Mouse (Mus musculus): Measurements from ENCODE around the gene Suco.
A peak's percentile ranks its signal among the peaks of the same experiment; 100 is the strongest.

Gene Suco

GRCm38 (mm10) chr1:161791854-161792686 is 84.4 kb downstream of the Suco start:
- no peak for DNase-seq (ENCODE audit: low read depth, low spot score)

GRCm38 (mm10) chr1:161788339-161788738 is 88.1 kb downstream of the Suco start, which contains the start of gene Fasl:
TSS of gene Fasl (minus strand) at chr1:161788495.
- DNase-seq (ENCODE audit: low read depth, low spot score), result peak; percentile 86

- no peak for DNase-seq (ENCODE audit: low read depth, low spot score)
Measured at GRCm38 (mm10) chr1:161782725-161783124, 93.8 kb downstream of the Suco start.

- no peak for DNase-seq (ENCODE audit: low read depth, low spot score)
Measured at GRCm38 (mm10) chr1:161781594-161781993, 94.9 kb downstream of the Suco start.

- peak; percentile 52 for DNase-seq (ENCODE audit: low read depth, low spot score)
Measured at GRCm38 (mm10) chr1:161779057-161779456, 97.4 kb downstream of the Suco start.

- DNase-seq (ENCODE audit: low read depth, low spot score), result peak; percentile 67
Measured at GRCm38 (mm10) chr1:161775151-161775550, 101.3 kb downstream of the Suco start.

GRCm38 (mm10) chr1:161771293-161771692 is 105.2 kb downstream of the Suco start:
- no peak for DNase-seq (ENCODE audit: low read depth, low spot score)

- DNase-seq (ENCODE audit: low read depth, low spot score), result no peak
Measured at GRCm38 (mm10) chr1:161769329-161769728, 107.2 kb downstream of the Suco start.

- peak; percentile 81 for DNase-seq (ENCODE audit: low read depth, low spot score)
Measured at GRCm38 (mm10) chr1:161767101-161767524, 109.4 kb downstream of the Suco start.

GRCm38 (mm10) chr1:161766656-161767055 is 109.8 kb downstream of the Suco start:
- DNase-seq (ENCODE audit: low read depth, low spot score), result peak; percentile 98
